ENCODE assay signal across 7 mouse cellular contexts in genomic region chr2:144086183-144086847, GRCm38 (mm10). TPM values are rescaled to one million over a fixed set of nuclear protein-coding genes. Genes with fewer than 3 reads are reported as not detected.
DNase-seq lines count a peak whose midpoint lies in the region; ATAC-seq and TF ChIP-seq lines count a peak whose summit lies in the region.

No protein-coding gene starts in this region.

- H3K4me3 ChIP-seq in embryonic facial prominence, embryonic 10.5 days, result no peak overlapping the region
- no peak overlapping the region for H3K4me3 ChIP-seq in limb, embryonic 13.5 days
- peak overlapping the region; percentile 56 for H3K4me3 ChIP-seq in small intestine, adult 2 months (ENCODE audit: low read depth, low read length)

- H3K27me3 ChIP-seq in embryonic facial prominence, embryonic 10.5 days (replicated peaks; ENCODE audit: low read depth, poor library complexity, severe bottlenecking), result no peaks in the 10 kb centered on the region
- H3K27me3 ChIP-seq in limb, embryonic 13.5 days, result no peaks in the 10 kb centered on the region
- no peaks in the 10 kb centered on the region for H3K27me3 ChIP-seq in small intestine, adult 2 months (ENCODE audit: control insufficient read depth, insufficient read depth, low read length)

- no peak; the same call in 1 of the 2 replicates for TF ChIP-seq POLR2A in small intestine, adult 2 months (IDR thresholded peaks at IDR 0.05; ENCODE audit: low read depth, low read length)

- 27% methylated on average over 18 of the region's 18 CpGs for WGBS in embryonic facial prominence, embryonic 10.5 days
- whole genome bisulfite sequencing in limb, embryonic 13.5 days, result 24% methylated on average over 18 of the region's 18 CpGs
- WGBS in small intestine, adult 2 months, result 18% methylated on average over 18 of the region's 18 CpGs

- peak overlapping the region; percentile 82 for H3K27ac ChIP-seq in embryonic facial prominence, embryonic 10.5 days (replicated peaks)
- no peak overlapping the region for H3K27ac ChIP-seq in limb, embryonic 13.5 days
- H3K27ac ChIP-seq in small intestine, adult 2 months (ENCODE audit: insufficient read depth, low read depth, low read length), result peak overlapping the region; percentile 85

- intact Hi-C loops in left cerebral cortex, postnatal 36 days (cut with DNase I), result no loop called here

- no peaks in the 10 kb centered on the region for H3K36me3 ChIP-seq in embryonic facial prominence, embryonic 10.5 days (replicated peaks)
- no peaks in the 10 kb centered on the region for H3K36me3 ChIP-seq in limb, embryonic 13.5 days
- no peaks in the 10 kb centered on the region for H3K36me3 ChIP-seq in small intestine, adult 2 months (ENCODE audit: control insufficient read depth, insufficient read depth, low read length)

- TF ChIP-seq CTCF in small intestine, adult 2 months (IDR thresholded peaks at IDR 0.05; ENCODE audit: extremely low read depth, insufficient read length, insufficient replicate concordance, low read depth, low read length), result no peak

- peak; percentile 56 for DNase-seq in adrenal gland, adult 8-10 months
- peak; percentile 45 for DNase-seq in embryonic facial prominence, embryonic 10.5 days (ENCODE audit: low spot score)
- peak; percentile 63 for DNase-seq in heart, postnatal 4 days
- DNase-seq in left cerebral cortex, adult 8-10 months (ENCODE audit: low spot score in 2 of 2), result no peak
- no peak for DNase-seq in left cerebral cortex, postnatal 36 days (ENCODE audit: low spot score in 2 of 2)

- no peak for ATAC-seq in limb, embryonic 13.5 days (ENCODE audit: low FRiP score, low read depth)

- peaks cover 27% of the 10 kb centered on the region for H3K4me1 ChIP-seq in embryonic facial prominence, embryonic 10.5 days
- H3K4me1 ChIP-seq in limb, embryonic 13.5 days, result peaks cover 29% of the 10 kb centered on the region
- H3K4me1 ChIP-seq in small intestine, adult 2 months (ENCODE audit: control insufficient read depth, insufficient read depth, insufficient read length, low read length), result peaks cover 28% of the 10 kb centered on the region

- no peaks in the 10 kb centered on the region for H3K9me3 ChIP-seq in embryonic facial prominence, embryonic 10.5 days
- no peaks in the 10 kb centered on the region for H3K9me3 ChIP-seq in limb, embryonic 13.5 days

- H3K9ac ChIP-seq in limb, embryonic 13.5 days, result 0 out of 2 replicates have a peak overlapping the region, but pooled peaks have one; percentile 13

- no peak overlapping the region; the same call in 1 of the 2 replicates for H3K4me2 ChIP-seq in limb, embryonic 13.5 days (replicated peaks)

RNA-seq across cellular contexts. Expression of gene Banf2, which starts 53.5 kb away (rescaled TPM):
- total RNA-seq in adrenal gland, adult 8-10 months (2022), result not detected
- polyA plus RNA-seq in embryonic facial prominence, embryonic 10.5 days (2016; fragmentation: Nextera tagmentation; extraction: Ambion mirVana), result not detected in 2 replicates
- total RNA-seq in heart, postnatal 4 days (2021), result not detected
- not detected in 2 replicates for polyA plus RNA-seq in limb, embryonic 13.5 days (2015; fragmentation: Nextera tagmentation; extraction: Ambion mirVana)
- polyA plus RNA-seq in small intestine, adult 2 months (2012; rRNA removed), result not detected in 2 replicates
- total RNA-seq in left cerebral cortex, adult 8-10 months (2022), result not detected
- not detected for total RNA-seq in left cerebral cortex, postnatal 36 days (2021)

Comparison
In these comparisons a context has a peak if more than half of its experiments do, and no peak if none do; other contexts are left out.
1. DNase-seq: peak in adrenal gland, adult 8-10 months (single experiment), embryonic facial prominence, embryonic 10.5 days (single experiment) and heart, postnatal 4 days (single experiment); none in left cerebral cortex, adult 8-10 months (0 of 2) and left cerebral cortex, postnatal 36 days (0 of 2).